Mouse (Mus musculus) kidney, adult 2 months (tissue): Measurements from ENCODE around the gene Nt5dc2.

Experiments used
- CTCF ChIP-seq: fragments of 200-500 bp; conservative IDR thresholded peaks from 2 replicates; pipeline ENCODE4 v1.5.1; 2011; ENCODE audit warnings: low read depth, mild to moderate bottlenecking, control low read depth, low read length, moderate library complexity, mixed read lengths; ENCODE audit not compliant: insufficient read depth, insufficient read length
- POLR2A ChIP-seq: fragments of 200-500 bp; IDR thresholded peaks from one replicate; pipeline ENCODE4 v1.6.1; 2011; ENCODE audit warnings: low read depth, low read length, control low read depth

DNA sequence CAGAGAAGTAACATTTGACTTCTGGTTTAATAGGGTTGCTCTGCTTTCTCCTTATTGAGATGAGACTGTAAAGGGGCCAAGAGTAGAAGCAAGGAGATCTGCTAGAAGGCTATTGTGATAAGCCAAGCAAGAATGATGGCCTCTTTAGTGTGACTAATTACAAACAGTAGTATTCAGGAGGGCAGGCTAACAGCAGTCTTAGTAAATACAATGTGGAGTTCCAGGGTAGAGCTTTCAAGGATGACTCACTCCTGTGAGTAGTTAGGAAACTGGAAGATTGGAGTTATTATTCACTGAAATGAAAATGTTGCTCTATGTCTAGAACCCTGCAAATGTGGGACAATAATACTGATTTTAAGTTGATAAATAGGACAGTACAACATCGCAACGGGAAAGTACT, 42.3 kb upstream of the Nt5dc2 start:
- TF ChIP-seq POLR2A: no peak
- TF ChIP-seq CTCF: no peak
